Mouse (Mus musculus): ENCODE results near the gene Srrt. TPM values are rescaled to one million over a fixed set of nuclear protein-coding genes. Genes with fewer than 3 reads are reported as not detected.

The Srrt gene
- 10 to 100 TPM; 84.2 to 84.8 TPM for total RNA-seq (2021)
- long read RNA-seq, experiment 1, transcript Srrt-201 (20 exons, 3,024 nt) = major isoform, 19 of 71 reads
- long read RNA-seq, experiment 1, transcript Srrt-212 (20 exons, 2,988 nt) = minor isoform, 18 of 71 reads
- long read RNA-seq, experiment 1, partial matches to known transcripts = 26 of 71 reads
- long read RNA-seq, experiment 1, other reads (novel, unspliced or antisense) = 8 of 71 reads
- long read RNA-seq, experiment 2, transcript Srrt-201 (20 exons, 3,024 nt) = major isoform, 11 of 52 reads
- long read RNA-seq, experiment 2, transcript Srrt-212 (20 exons, 2,988 nt) = minor isoform, 6 of 52 reads
- long read RNA-seq, experiment 2, partial matches to known transcripts = 23 of 52 reads
- long read RNA-seq, experiment 2, other reads (novel, unspliced or antisense) = 9 of 52 reads

- intact Hi-C loops (cut with DNase I) = no loop called here
- peak; percentile 89 to 91 for DNase-seq
Observed at GRCm38 (mm10) chr5:137307071-137307912, at the start of gene Srrt. TSS of gene Srrt (minus strand) at chr5:137307674.

GRCm38 (mm10) chr5:137354091-137354490, 46.6 kb upstream of the Srrt start:
- DNase-seq = no peak
- intact Hi-C loops (cut with DNase I) = no loop called here

GRCm38 (mm10) chr5:137352011-137352975, 44.8 kb upstream of the Srrt start:
- intact Hi-C loops (cut with DNase I) = loop anchor here (2.0 kb wide), 2 partner anchors 13 to 23 kb away; no protein-coding TSS in a partner anchor
- DNase-seq = peak; percentile 56 to 71

- no peak for DNase-seq
- intact Hi-C loops (cut with DNase I) = no loop called here
Observed at GRCm38 (mm10) chr5:137351394-137351793, 43.9 kb upstream of the Srrt start.

GRCm38 (mm10) chr5:137351058-137351380, 43.5 kb upstream of the Srrt start:
- intact Hi-C loops (cut with DNase I) = no loop called here
- no peak for DNase-seq

- intact Hi-C loops (cut with DNase I) = no loop called here
- DNase-seq = no peak
Observed at GRCm38 (mm10) chr5:137350205-137351057, 43.0 kb upstream of the Srrt start.

GRCm38 (mm10) chr5:137349384-137350204, 42.1 kb upstream of the Srrt start, which contains the start of gene Ephb4:
TSS of gene Ephb4 (plus strand) at chr5:137350109.
- intact Hi-C loops (cut with DNase I) = no loop called here
- peak; percentile 92 to 93 for DNase-seq

GRCm38 (mm10) chr5:137348482-137349383, 41.3 kb upstream of the Srrt start:
- peak; percentile 83 to 85 for DNase-seq
- intact Hi-C loops (cut with DNase I) = loop anchor here (1.0 kb wide), 1 partner anchor 9 kb away; no protein-coding TSS in a partner anchor

GRCm38 (mm10) chr5:137347856-137348255, 40.4 kb upstream of the Srrt start:
- DNase-seq = peak in 1 of 2 experiments; percentile 24
- intact Hi-C loops (cut with DNase I) = loop anchor here (1.0 kb wide), 1 partner anchor 9 kb away; no protein-coding TSS in a partner anchor

GRCm38 (mm10) chr5:137346983-137347382, 39.5 kb upstream of the Srrt start:
- no peak for DNase-seq
- intact Hi-C loops (cut with DNase I) = no loop called here

GRCm38 (mm10) chr5:137346388-137346787, 38.9 kb upstream of the Srrt start:
- intact Hi-C loops (cut with DNase I) = no loop called here
- no peak for DNase-seq

- intact Hi-C loops (cut with DNase I) = no loop called here
- DNase-seq = peak in 1 of 2 experiments; percentile 22
Observed at GRCm38 (mm10) chr5:137345821-137346220, 38.3 kb upstream of the Srrt start.

- DNase-seq = no peak
- intact Hi-C loops (cut with DNase I) = no loop called here
Observed at GRCm38 (mm10) chr5:137343869-137344268, 36.4 kb upstream of the Srrt start.

GRCm38 (mm10) chr5:137343412-137343811, 35.9 kb upstream of the Srrt start:
- DNase-seq = no peak
- intact Hi-C loops (cut with DNase I) = no loop called here

- intact Hi-C loops (cut with DNase I) = no loop called here
- DNase-seq = no peak
Observed at GRCm38 (mm10) chr5:137342407-137343012, 35.0 kb upstream of the Srrt start.

- intact Hi-C loops (cut with DNase I) = no loop called here
- DNase-seq = no peak
Observed at GRCm38 (mm10) chr5:137340222-137340621, 32.7 kb upstream of the Srrt start.

Data from heart, postnatal 14 days (tissue).